Comparison of ENCODE assay signal across 10 mouse cellular contexts in the genomic region with DNA sequence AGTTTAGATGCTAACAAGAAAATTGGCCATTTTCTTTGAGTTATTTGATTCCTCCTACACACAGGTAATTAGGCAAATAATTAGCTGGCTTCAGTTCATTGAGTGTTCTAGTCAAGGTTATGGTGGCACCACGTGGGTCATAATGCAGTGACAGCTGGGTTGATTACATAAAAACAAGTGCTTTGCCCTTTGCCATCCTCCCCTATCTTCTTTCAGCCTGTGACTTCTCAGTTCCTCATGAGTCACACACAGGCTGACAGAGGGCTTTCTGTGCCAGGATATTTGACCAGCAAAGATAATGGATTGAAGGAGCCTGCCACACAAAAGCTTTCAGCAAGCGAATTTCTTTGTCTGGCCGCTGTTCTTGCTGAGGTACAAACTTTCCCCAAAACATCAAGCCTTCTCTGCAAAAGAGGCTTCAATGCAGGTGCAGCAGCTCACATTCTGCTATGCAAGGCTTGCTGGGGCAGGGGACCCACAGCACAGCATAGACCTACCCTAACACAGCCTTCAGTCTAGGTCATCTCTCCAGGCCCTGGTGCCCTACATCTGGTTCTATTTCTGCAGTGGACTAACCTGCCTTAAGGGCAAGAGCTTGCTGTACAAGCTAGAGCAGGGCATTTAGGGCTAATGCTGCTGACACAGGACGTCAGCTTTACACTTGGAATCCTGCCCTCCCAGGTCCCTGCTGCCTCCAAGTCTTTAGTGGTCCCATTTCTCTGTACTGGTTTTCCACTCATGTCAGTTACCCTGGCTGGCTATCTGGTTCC. TPM values are rescaled to one million over a fixed set of nuclear protein-coding genes. Genes with fewer than 3 reads are reported as not detected.
DNase-seq lines count a peak whose midpoint lies in the region; ATAC-seq and TF ChIP-seq lines count a peak whose summit lies in the region.
"Had no signal": no experiment of that assay in that cellular context is flagged by ENCODE, and none has a peak within 500 bp of the region (broad histone marks: within the 10 kb centered on the region; RNA-seq: fewer than 3 reads in every experiment).

No protein-coding gene starts in this region.

- no peak overlapping the region for H3K9ac ChIP-seq in heart, adult 2 months (ENCODE audit: low read depth, low read length)
- H3K9ac ChIP-seq in heart, embryonic 12.5 days, result no peak overlapping the region
- H3K9ac ChIP-seq in heart, embryonic 16.5 days (ENCODE audit: low read length), result no peak overlapping the region
- H3K9ac ChIP-seq: midbrain, embryonic 12.5 days had no signal

- WGBS in heart, adult 2 months, result 29% methylated on average over 4 of the region's 4 CpGs
- WGBS in heart, embryonic 12.5 days, result 58% methylated on average over 4 of the region's 4 CpGs
- WGBS in heart, embryonic 16.5 days, result 39% methylated on average over 4 of the region's 4 CpGs
- 54% methylated on average over 4 of the region's 4 CpGs for WGBS in macrophage (ENCODE audit: missing documents)

- H3K79me2 ChIP-seq in heart, adult 2 months (replicated peaks; ENCODE audit: control insufficient read depth, insufficient read depth, low read length), result no peaks in the 10 kb centered on the region
- no peaks in the 10 kb centered on the region for H3K79me2 ChIP-seq in macrophage (ENCODE audit: inconsistent target)

- H3K9me3 ChIP-seq in heart, embryonic 12.5 days (replicated peaks), result no peaks in the 10 kb centered on the region
- H3K9me3 ChIP-seq in heart, embryonic 16.5 days (replicated peaks; ENCODE audit: control insufficient read depth, low read length), result peaks cover 5% of the 10 kb centered on the region; the same call in 1 of the 2 replicates

- H3K27ac ChIP-seq in heart, adult 2 months, result peak overlapping the region; percentile 75
- no peak overlapping the region for H3K27ac ChIP-seq in heart, embryonic 12.5 days (ENCODE audit: poor library complexity, severe bottlenecking)
- peak overlapping the region; percentile 49 for H3K27ac ChIP-seq in heart, embryonic 16.5 days (ENCODE audit: low read length)
- peak overlapping the region; percentile 50 for H3K27ac ChIP-seq in macrophage
- H3K27ac ChIP-seq: midbrain, embryonic 12.5 days had no signal

- H3K4me1 ChIP-seq in heart, adult 2 months (ENCODE audit: control insufficient read depth, insufficient read depth, low read length), result no peaks in the 10 kb centered on the region; the same call in 1 of the 2 replicates
- 0 out of 2 replicates have a peak, but pooled peaks cover 6% of the 10 kb centered on the region for H3K4me1 ChIP-seq in heart, embryonic 12.5 days (replicated peaks)
- 0 out of 2 replicates have a peak, but pooled peaks cover 7% of the 10 kb centered on the region for H3K4me1 ChIP-seq in heart, embryonic 16.5 days (ENCODE audit: control insufficient read depth, insufficient read depth, low read length)
- H3K4me1 ChIP-seq: midbrain, embryonic 12.5 days had no signal

- peak; percentile 76 for TF ChIP-seq EP300 in heart, adult 2 months (IDR thresholded peaks at IDR 0.05; ENCODE audit: insufficient read depth, low read depth, low read length)

- no peak for ATAC-seq in heart, embryonic 12.5 days (ENCODE audit: insufficient number of reproducible peaks, low FRiP score)
- ATAC-seq in heart, embryonic 16.5 days (replicated peaks; ENCODE audit: extremely low read depth, insufficient read depth, low FRiP score), result peak; percentile 42; the same call in 1 of the 2 replicates

- no peak overlapping the region for H3K4me2 ChIP-seq in heart, embryonic 12.5 days
- no peak overlapping the region for H3K4me2 ChIP-seq in heart, embryonic 16.5 days (ENCODE audit: low read depth, low read length)
- H3K4me2 ChIP-seq: midbrain, embryonic 12.5 days had no signal

- no peak for TF ChIP-seq POLR2A in heart, adult 2 months (IDR thresholded peaks at IDR 0.05; ENCODE audit: insufficient read depth, low read depth, low read length)

- H3K27me3 ChIP-seq in heart, adult 2 months (ENCODE audit: control insufficient read depth, insufficient read depth, low read length), result no peaks in the 10 kb centered on the region
- H3K27me3 ChIP-seq in heart, embryonic 12.5 days (replicated peaks), result no peaks in the 10 kb centered on the region
- H3K27me3 ChIP-seq in heart, embryonic 16.5 days (ENCODE audit: control insufficient read depth, insufficient read depth, low read length), result no peaks in the 10 kb centered on the region
- H3K27me3 ChIP-seq: midbrain, embryonic 12.5 days had no signal

- intact Hi-C loops in heart, adult 2 months (cut with DNase I), result no loop called here
- intact Hi-C loops in left cerebral cortex, postnatal 10 days (cut with DNase I), result no loop called here

- H3K4me3 ChIP-seq in heart, adult 2 months, result no peak overlapping the region
- no peak overlapping the region for H3K4me3 ChIP-seq in heart, embryonic 12.5 days
- H3K4me3 ChIP-seq in heart, embryonic 16.5 days (ENCODE audit: low read length), result no peak overlapping the region
- no peak overlapping the region for H3K4me3 ChIP-seq in macrophage (ENCODE audit: inconsistent target)
- H3K4me3 ChIP-seq: midbrain, embryonic 12.5 days had no signal

- peak; percentile 21 to 58 for DNase-seq in heart, adult 2 months
- DNase-seq in adrenal gland, adult 8-10 months, result peak; percentile 47
- no peak for DNase-seq in lung, postnatal 10 days
- no peak for DNase-seq in left cerebral cortex, postnatal 10 days (ENCODE audit: extremely low spot score in 1 of 2, low spot score in 2 of 2)
- no peak for DNase-seq in frontal cortex, adult 2 months (ENCODE audit: extremely low spot score in 1 of 2, low spot score in 1 of 2)
- DNase-seq: right cerebral cortex, postnatal 14 days had no signal

- no peaks in the 10 kb centered on the region for H3K36me3 ChIP-seq in heart, adult 2 months (ENCODE audit: control insufficient read depth, insufficient read depth, low read length)
- no peaks in the 10 kb centered on the region for H3K36me3 ChIP-seq in heart, embryonic 12.5 days
- no peaks in the 10 kb centered on the region for H3K36me3 ChIP-seq in heart, embryonic 16.5 days (ENCODE audit: control insufficient read depth, insufficient read depth)
- H3K36me3 ChIP-seq in macrophage (ENCODE audit: inconsistent target), result no peaks in the 10 kb centered on the region
- H3K36me3 ChIP-seq: midbrain, embryonic 12.5 days had no signal

- no peak for TF ChIP-seq CTCF in heart, adult 2 months (IDR thresholded peaks at IDR 0.05)

RNA-seq across cellular contexts. Expression of a gene that starts 30.7 kb away (rescaled TPM):
- 1 to 10 TPM; 9.3 to 9.8 TPM for total RNA-seq in heart, adult 2 months (2021)
- polyA plus RNA-seq in heart, adult 2 months (2012; rRNA removed), result 6.5 and 11.1 TPM in 2 replicates
- 5.5 and 6.5 TPM in 2 replicates for polyA plus RNA-seq in heart, embryonic 12.5 days (2016; fragmentation: Nextera tagmentation; extraction: Ambion mirVana)
- total RNA-seq in adrenal gland, adult 8-10 months (2022), result 10 to 100 TPM; 13.3 to 19.8 (median 15.6) TPM
- 11.0 and 15.4 TPM in 2 replicates for polyA plus RNA-seq in heart, embryonic 16.5 days (2015; fragmentation: Nextera tagmentation; extraction: Ambion mirVana)
- total RNA-seq in macrophage (2018; cell fraction: chromatin; rRNA removed), result 100 to 1,000 TPM; 130 to 963 (median 401) TPM
- 100 to 1,000 TPM in 14 of 26 experiments, 10 to 100 TPM in 12; 66.6 to 228 (median 159) TPM for total RNA-seq in macrophage (2018; cell fraction: cytosol; rRNA removed)
- total RNA-seq in macrophage (2018; cell fraction: nucleus; rRNA removed), result 100 to 1,000 TPM; 109 to 784 (median 320) TPM
- polyA plus RNA-seq in macrophage (2018), result 50.3 to 109 TPM (median 52.0 TPM) in 3 replicates
- total RNA-seq in left cerebral cortex, postnatal 10 days (2021), result 1 to 10 TPM; 1.7 to 2.9 TPM
- 3.8 and 4.5 TPM in 2 replicates for polyA plus RNA-seq in frontal cortex, adult 2 months (2012; rRNA removed)

RNA-seq across cellular contexts. Expression of a gene that starts 31.3 kb away (rescaled TPM):
- total RNA-seq in heart, adult 2 months (2021), result 1 to 10 TPM; 8.6 to 8.9 TPM
- 5.9 and 8.9 TPM in 2 replicates for polyA plus RNA-seq in heart, adult 2 months (2012; rRNA removed)
- 4.9 and 5.0 TPM in 2 replicates for polyA plus RNA-seq in heart, embryonic 12.5 days (2016; fragmentation: Nextera tagmentation; extraction: Ambion mirVana)
- 10 to 100 TPM in 2 of 4 experiments, 1 to 10 TPM in 2; 8.2 to 14.3 (median 11.2) TPM for total RNA-seq in adrenal gland, adult 8-10 months (2022)
- 7.7 and 9.4 TPM in 2 replicates for polyA plus RNA-seq in heart, embryonic 16.5 days (2015; fragmentation: Nextera tagmentation; extraction: Ambion mirVana)
- total RNA-seq in macrophage (2018; cell fraction: chromatin; rRNA removed), result 100 to 1,000 TPM in 15 of 26 experiments, 10 to 100 TPM in 11; 21.3 to 323 (median 132) TPM
- total RNA-seq in macrophage (2018; cell fraction: cytosol; rRNA removed), result 100 to 1,000 TPM in 20 of 26 experiments, 10 to 100 TPM in 6; 81.5 to 299 (median 201) TPM
- 100 to 1,000 TPM in 16 of 26 experiments, 10 to 100 TPM in 10; 45.5 to 305 (median 229) TPM for total RNA-seq in macrophage (2018; cell fraction: nucleus; rRNA removed)
- 42.5 to 99.4 TPM (median 48.3 TPM) in 3 replicates for polyA plus RNA-seq in macrophage (2018)
- total RNA-seq in left cerebral cortex, postnatal 10 days (2021), result 1 to 10 TPM; 1.8 to 2.1 TPM
- 3.0 TPM in 2 replicates for polyA plus RNA-seq in frontal cortex, adult 2 months (2012; rRNA removed)

RNA-seq across cellular contexts. Expression of a gene that starts 36.3 kb away (rescaled TPM):
- total RNA-seq in heart, adult 2 months (2021), result 10 to 100 TPM in 1 of 2 experiments, 1 to 10 TPM in 1; 9.9 to 11.3 TPM
- 3.8 and 5.9 TPM in 2 replicates for polyA plus RNA-seq in heart, adult 2 months (2012; rRNA removed)
- 0.60 and 0.72 TPM in 2 replicates for polyA plus RNA-seq in heart, embryonic 12.5 days (2016; fragmentation: Nextera tagmentation; extraction: Ambion mirVana)
- 10 to 100 TPM; 11.7 to 16.3 (median 15.5) TPM for total RNA-seq in adrenal gland, adult 8-10 months (2022)
- polyA plus RNA-seq in heart, embryonic 16.5 days (2015; fragmentation: Nextera tagmentation; extraction: Ambion mirVana), result 1.7 and 2.5 TPM in 2 replicates
- total RNA-seq in macrophage (2018; cell fraction: chromatin; rRNA removed), result 1,000 to 10,000 TPM in 20 of 26 experiments, 100 to 1,000 TPM in 6; 599 to 5,967 (median 2,262) TPM
- 100 to 1,000 TPM; 159 to 682 (median 357) TPM for total RNA-seq in macrophage (2018; cell fraction: cytosol; rRNA removed)
- total RNA-seq in macrophage (2018; cell fraction: nucleus; rRNA removed), result 1,000 to 10,000 TPM in 18 of 26 experiments, 100 to 1,000 TPM in 8; 325 to 4,265 (median 1,698) TPM
- polyA plus RNA-seq in macrophage (2018), result 96.5 to 226 TPM (median 116 TPM) in 3 replicates
- total RNA-seq in left cerebral cortex, postnatal 10 days (2021), result under 1 TPM; 0.54 to 0.89 TPM
- 2.1 TPM in 2 replicates for polyA plus RNA-seq in frontal cortex, adult 2 months (2012; rRNA removed)

Comparison
In these comparisons a context has a peak if more than half of its experiments do, and no peak if none do; other contexts are left out.
1. DNase-seq: peak in heart, adult 2 months (2 of 2) and adrenal gland, adult 8-10 months (single experiment); none in lung, postnatal 10 days (single experiment), left cerebral cortex, postnatal 10 days (0 of 2) and frontal cortex, adult 2 months (0 of 2).
2. RNA of a gene that starts 36.3 kb away (polyA plus RNA-seq): 96.5 to 226 TPM in macrophage; 3.8 to 5.9 TPM in heart, adult 2 months, 1.7 to 2.5 TPM in heart, embryonic 16.5 days, 2.1 TPM in frontal cortex, adult 2 months and 0.60 to 0.72 TPM in heart, embryonic 12.5 days; every median in the first group is over 10 times any median in the second.